17 mouse cellular contexts compared by ENCODE assay signal in the genomic region with DNA sequence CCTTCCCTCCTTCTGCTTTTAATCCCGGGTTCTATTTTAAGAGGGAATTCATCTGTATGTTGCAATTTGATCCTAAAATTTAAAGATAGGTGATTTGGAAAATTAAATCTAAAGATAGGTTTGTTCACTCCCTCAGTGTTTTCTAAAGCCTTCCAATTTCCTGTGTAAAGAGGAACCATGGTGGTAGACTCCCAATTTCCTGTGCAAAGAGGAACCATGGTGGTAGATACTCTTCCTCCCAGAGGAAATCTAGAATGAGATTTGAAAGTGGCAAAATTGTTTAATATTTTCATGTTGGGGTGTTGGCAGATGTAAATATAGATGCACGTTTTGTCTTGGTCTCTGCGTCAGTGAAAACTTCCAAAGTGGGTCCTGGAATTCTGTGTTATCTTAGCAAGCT.
"Had no signal": no experiment of that assay in that cellular context is flagged by ENCODE, and none has a peak within 500 bp of the region (broad histone marks: within the 10 kb centered on the region; RNA-seq: fewer than 3 reads in every experiment).

No protein-coding gene starts in this region.

- H3K9ac ChIP-seq: liver, embryonic 13.5 days; liver, embryonic 15.5 days; lung, embryonic 14.5 days; midbrain, embryonic 13.5 days; midbrain, embryonic 15.5 days; neural tube, embryonic 13.5 days; neural tube, embryonic 15.5 days had no signal

- H3K4me1 ChIP-seq: liver, embryonic 13.5 days; liver, embryonic 15.5 days; megakaryocyte, embryonic 14.5 days; midbrain, embryonic 13.5 days; midbrain, embryonic 15.5 days; neural tube, embryonic 13.5 days had no signal

- DNase-seq: liver, embryonic 13.5 days; lung, adult 18-20 months; lung, embryonic 14.5 days; lung, postnatal 10 days; lung, postnatal 4 days; retina, postnatal 1 day; right cerebral cortex, adult 18-20 months; right cerebral cortex, postnatal 25 days; thymus, adult 18-20 months; thymus, postnatal 14 days; thymus, postnatal 36 days had no signal

- H3K27ac ChIP-seq: liver, embryonic 13.5 days; liver, embryonic 15.5 days; midbrain, embryonic 13.5 days; midbrain, embryonic 15.5 days; neural tube, embryonic 13.5 days; neural tube, embryonic 15.5 days had no signal

- H3K27me3 ChIP-seq: liver, embryonic 13.5 days; liver, embryonic 15.5 days; megakaryocyte, embryonic 14.5 days; midbrain, embryonic 13.5 days; midbrain, embryonic 15.5 days; neural tube, embryonic 13.5 days; neural tube, embryonic 15.5 days had no signal

- H3K36me3 ChIP-seq: liver, embryonic 13.5 days; liver, embryonic 15.5 days; midbrain, embryonic 13.5 days; midbrain, embryonic 15.5 days; neural tube, embryonic 13.5 days; neural tube, embryonic 15.5 days had no signal

- H3K4me3 ChIP-seq: liver, embryonic 13.5 days; liver, embryonic 15.5 days; megakaryocyte, embryonic 14.5 days; midbrain, embryonic 13.5 days; midbrain, embryonic 15.5 days; neural tube, embryonic 13.5 days; neural tube, embryonic 15.5 days had no signal
